9 mouse cellular contexts compared by ENCODE assay signal in genomic region chr19:5852035-5852722, GRCm38 (mm10). TPM values are rescaled to one million over a fixed set of nuclear protein-coding genes. Genes with fewer than 3 reads are reported as not detected.
DNase-seq lines count a peak whose midpoint lies in the region; ATAC-seq and TF ChIP-seq lines count a peak whose summit lies in the region.
"Had no signal": no experiment of that assay in that cellular context is flagged by ENCODE, and none has a peak within 500 bp of the region (broad histone marks: within the 10 kb centered on the region; RNA-seq: fewer than 3 reads in every experiment).

No protein-coding gene starts in this region.

- H3K79me2 ChIP-seq in C2C12 (ENCODE audit: control insufficient read depth, insufficient read depth) = peaks cover 48% of the 10 kb centered on the region

- peaks cover 38% of the 10 kb centered on the region for H3K4me1 ChIP-seq in hindbrain, embryonic 13.5 days (replicated peaks)
- peaks cover 42% of the 10 kb centered on the region for H3K4me1 ChIP-seq in hindbrain, embryonic 10.5 days (replicated peaks)
- peaks cover 35% of the 10 kb centered on the region for H3K4me1 ChIP-seq in brown adipose tissue, adult 24 weeks (ENCODE audit: control insufficient read depth, insufficient read depth, insufficient read length, low read length)
- peaks cover 48% of the 10 kb centered on the region for H3K4me1 ChIP-seq in intestine, embryonic 16.5 days (ENCODE audit: control insufficient read depth, insufficient read depth, low read length)

- no peak for DNase-seq in hindbrain, embryonic 10.5 days (ENCODE audit: low spot score)
- DNase-seq in left cerebral cortex, postnatal 36 days (ENCODE audit: low spot score in 2 of 2) = no peak
- no peak for DNase-seq in frontal cortex, postnatal 10 days (ENCODE audit: low spot score in 2 of 2)
- DNase-seq: cerebellum, adult 11-12 months had no signal

- peaks cover 43% of the 10 kb centered on the region for H3K36me3 ChIP-seq in hindbrain, embryonic 13.5 days
- H3K36me3 ChIP-seq in hindbrain, embryonic 10.5 days = peaks cover 56% of the 10 kb centered on the region
- H3K36me3 ChIP-seq in C2C12 (ENCODE audit: control insufficient read depth, insufficient read depth) = peaks cover 39% of the 10 kb centered on the region
- H3K36me3 ChIP-seq in intestine, embryonic 16.5 days (ENCODE audit: control insufficient read depth, insufficient read depth, low read length) = no peaks in the 10 kb centered on the region; the same call in 1 of the 2 replicates

- ATAC-seq in hindbrain, embryonic 13.5 days (ENCODE audit: low FRiP score) = no peak
- ATAC-seq in intestine, embryonic 16.5 days = no peak

- no peaks in the 10 kb centered on the region for H3K9me3 ChIP-seq in hindbrain, embryonic 13.5 days
- no peaks in the 10 kb centered on the region for H3K9me3 ChIP-seq in hindbrain, embryonic 10.5 days
- no peaks in the 10 kb centered on the region for H3K9me3 ChIP-seq in intestine, embryonic 16.5 days (ENCODE audit: control insufficient read depth, low read length)
- H3K9me3 ChIP-seq: midbrain, embryonic 10.5 days had no signal

- H3K79me3 ChIP-seq in C2C12 (ENCODE audit: low read depth) = peaks cover 14% of the 10 kb centered on the region

- TF ChIP-seq CTCF in C2C12 (IDR thresholded peaks at IDR 0.05; ENCODE audit: control insufficient read depth, insufficient read depth, insufficient read length) = no peak

- H3K4me2 ChIP-seq in hindbrain, embryonic 13.5 days = no peak overlapping the region
- H3K4me2 ChIP-seq in intestine, embryonic 16.5 days (ENCODE audit: low read depth, low read length) = peak overlapping the region; percentile 6; the same call in 1 of the 2 replicates

- no peaks in the 10 kb centered on the region for H3K27me3 ChIP-seq in hindbrain, embryonic 13.5 days
- H3K27me3 ChIP-seq in hindbrain, embryonic 10.5 days (ENCODE audit: insufficient read depth, poor library complexity, severe bottlenecking) = no peaks in the 10 kb centered on the region
- no peaks in the 10 kb centered on the region for H3K27me3 ChIP-seq in C2C12 (ENCODE audit: control insufficient read depth, insufficient read depth, insufficient read length)
- no peaks in the 10 kb centered on the region for H3K27me3 ChIP-seq in intestine, embryonic 16.5 days (replicated peaks; ENCODE audit: control insufficient read depth, insufficient read depth, low read length)

- H3K9ac ChIP-seq in hindbrain, embryonic 13.5 days = peak overlapping the region; percentile 49
- H3K9ac ChIP-seq in intestine, embryonic 16.5 days (ENCODE audit: low read depth, low read length) = peak overlapping the region; percentile 42

- H3K27ac ChIP-seq in hindbrain, embryonic 13.5 days = no peak overlapping the region
- no peak overlapping the region; the same call in 1 of the 2 replicates for H3K27ac ChIP-seq in hindbrain, embryonic 10.5 days
- peak overlapping the region; percentile 67 for H3K27ac ChIP-seq in brown adipose tissue, adult 24 weeks (replicated peaks; ENCODE audit: low read depth, low read length)
- H3K27ac ChIP-seq in intestine, embryonic 16.5 days (ENCODE audit: low read length) = peak overlapping the region; percentile 60
- H3K27ac ChIP-seq: midbrain, embryonic 10.5 days had no signal

- H3K4me3 ChIP-seq in hindbrain, embryonic 13.5 days = no peak overlapping the region
- no peak overlapping the region for H3K4me3 ChIP-seq in hindbrain, embryonic 10.5 days
- no peak overlapping the region for H3K4me3 ChIP-seq in C2C12 (ENCODE audit: insufficient read depth, poor library complexity, severe bottlenecking)
- H3K4me3 ChIP-seq in brown adipose tissue, adult 24 weeks (ENCODE audit: insufficient read depth, low read depth, low read length) = no peak overlapping the region
- no peak overlapping the region for H3K4me3 ChIP-seq in intestine, embryonic 16.5 days (ENCODE audit: low read length)
- H3K4me3 ChIP-seq: midbrain, embryonic 10.5 days had no signal

- intact Hi-C loops in left cerebral cortex, postnatal 36 days (cut with DNase I) = no loop called here

- H3ac ChIP-seq in C2C12 (ENCODE audit: control insufficient read depth, insufficient read length, low read depth) = peak overlapping the region; percentile 39

- WGBS in hindbrain, embryonic 13.5 days = 91% methylated on average over 12 of the region's 12 CpGs
- WGBS in hindbrain, embryonic 10.5 days = 87% methylated on average over 12 of the region's 12 CpGs
- WGBS in intestine, embryonic 16.5 days = 78% methylated on average over 12 of the region's 12 CpGs

TF ChIP-seq in C2C12, 6 proteins besides CTCF, POLR2A, EP300 and RAD21:
- TF ChIP-seq CEBPB (IDR thresholded peaks at IDR 0.05; ENCODE audit: low read depth) = no peak
- TF ChIP-seq MYOG (IDR thresholded peaks at IDR 0.05; ENCODE audit: control insufficient read depth, extremely low read depth, insufficient read length) = no peak
- TF ChIP-seq MAX (IDR thresholded peaks at IDR 0.05) = no peak
- no peak for TF ChIP-seq USF1 (IDR thresholded peaks at IDR 0.05; ENCODE audit: low read depth)
- TF ChIP-seq MYOD1 (IDR thresholded peaks at IDR 0.05; ENCODE audit: control insufficient read depth, insufficient read length, low read depth) = no peak
- no peak for TF ChIP-seq FOSL1 (IDR thresholded peaks at IDR 0.05; ENCODE audit: insufficient read depth, low read length, poor library complexity, severe bottlenecking)

RNA-seq across cellular contexts. Expression of gene Frmd8, which starts 22.9 kb away (rescaled TPM):
- 17.5 and 19.3 TPM in 2 replicates for polyA plus RNA-seq in hindbrain, embryonic 13.5 days (2015; fragmentation: Nextera tagmentation; extraction: Ambion mirVana)
- polyA plus RNA-seq in hindbrain, embryonic 10.5 days (2016; fragmentation: Nextera tagmentation; extraction: Ambion mirVana) = 37.2 and 37.8 TPM in 2 replicates
- 44.1 TPM for polyA plus RNA-seq in C2C12 (2012; fragmentation: generic; extraction: Trizol)
- 6.6 and 7.0 TPM in 2 replicates for polyA plus RNA-seq in brown adipose tissue, adult 24 weeks (2012; ENCODE audit: insufficient read depth, insufficient read length, missing spikeins)
- 31.1 and 31.7 TPM in 2 replicates for polyA plus RNA-seq in intestine, embryonic 16.5 days (2015; fragmentation: Nextera tagmentation; extraction: Ambion mirVana)
- 10 to 100 TPM; 11.6 to 13.3 TPM for total RNA-seq in left cerebral cortex, postnatal 36 days (2021)

RNA-seq across cellular contexts. Expression of gene Slc25a45, which starts 25.4 kb away (rescaled TPM):
- 2.6 and 2.8 TPM in 2 replicates for polyA plus RNA-seq in hindbrain, embryonic 13.5 days (2015; fragmentation: Nextera tagmentation; extraction: Ambion mirVana)
- polyA plus RNA-seq in hindbrain, embryonic 10.5 days (2016; fragmentation: Nextera tagmentation; extraction: Ambion mirVana) = 2.8 TPM in 2 replicates
- polyA plus RNA-seq in C2C12 (2012; fragmentation: generic; extraction: Trizol) = 5.5 TPM
- 2.3 and 2.4 TPM in 2 replicates for polyA plus RNA-seq in brown adipose tissue, adult 24 weeks (2012; ENCODE audit: insufficient read depth, insufficient read length, missing spikeins)
- polyA plus RNA-seq in intestine, embryonic 16.5 days (2015; fragmentation: Nextera tagmentation; extraction: Ambion mirVana) = 3.4 and 4.1 TPM in 2 replicates
- total RNA-seq in left cerebral cortex, postnatal 36 days (2021) = 1 to 10 TPM; 3.0 to 4.1 TPM

RNA-seq across cellular contexts. Expression of gene Tigd3, which starts 41.8 kb away (rescaled TPM):
- polyA plus RNA-seq in hindbrain, embryonic 13.5 days (2015; fragmentation: Nextera tagmentation; extraction: Ambion mirVana) = 15.2 and 15.9 TPM in 2 replicates
- polyA plus RNA-seq in hindbrain, embryonic 10.5 days (2016; fragmentation: Nextera tagmentation; extraction: Ambion mirVana) = 9.9 and 11.3 TPM in 2 replicates
- 1.0 TPM for polyA plus RNA-seq in C2C12 (2012; fragmentation: generic; extraction: Trizol)
- polyA plus RNA-seq in brown adipose tissue, adult 24 weeks (2012; ENCODE audit: insufficient read depth, insufficient read length, missing spikeins) = not detected in 2 replicates
- 1.5 and 1.7 TPM in 2 replicates for polyA plus RNA-seq in intestine, embryonic 16.5 days (2015; fragmentation: Nextera tagmentation; extraction: Ambion mirVana)
- total RNA-seq in left cerebral cortex, postnatal 36 days (2021) = 1 to 10 TPM; 4.3 to 4.5 TPM

Comparison
In these comparisons a context has a peak if more than half of its experiments do, and no peak if none do; other contexts are left out.
1. H3K27ac ChIP-seq: peak in brown adipose tissue, adult 24 weeks (single experiment) and intestine, embryonic 16.5 days (single experiment); none in hindbrain, embryonic 13.5 days (single experiment) and hindbrain, embryonic 10.5 days (single experiment).